17 mouse cellular contexts compared by ENCODE assay signal in the genomic region with DNA sequence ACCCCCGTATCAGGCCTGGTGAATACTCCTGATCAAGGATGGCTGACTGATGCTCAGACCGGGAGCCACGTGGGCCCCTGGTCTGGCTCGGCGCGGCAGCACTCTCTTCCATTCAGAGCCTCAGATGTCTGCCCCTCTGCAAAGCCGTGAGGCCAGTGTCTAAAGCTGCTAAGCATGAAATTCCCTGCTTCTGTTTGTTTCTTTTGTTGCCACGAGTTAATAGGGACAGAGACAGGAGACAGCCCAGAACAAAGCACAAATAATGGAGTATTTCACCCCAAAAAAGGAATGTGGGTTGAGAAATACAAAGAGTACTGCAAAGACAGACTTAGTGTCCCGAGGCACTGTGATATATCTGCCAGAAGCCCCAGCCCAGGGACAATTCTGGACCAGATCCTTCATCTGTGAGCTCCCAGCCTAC.
A peak's percentile ranks its signal among the peaks of the same experiment; 100 is the strongest.
DNase-seq lines count a peak whose midpoint lies in the region; ATAC-seq and TF ChIP-seq lines count a peak whose summit lies in the region.
"Had no signal": no experiment of that assay in that cellular context is flagged by ENCODE, and none has a peak within 500 bp of the region (broad histone marks: within the 10 kb centered on the region; RNA-seq: fewer than 3 reads in every experiment).

No protein-coding gene starts in this region.

- no peaks in the 10 kb centered on the region for H3K36me3 ChIP-seq in hindbrain, embryonic 10.5 days
- H3K36me3 ChIP-seq in hindbrain, embryonic 14.5 days (replicated peaks; ENCODE audit: control insufficient read depth, insufficient read depth), result no peaks in the 10 kb centered on the region
- H3K36me3 ChIP-seq in hindbrain, postnatal 0 days (ENCODE audit: insufficient read depth, low read length), result no peaks in the 10 kb centered on the region
- no peaks in the 10 kb centered on the region for H3K36me3 ChIP-seq in neural tube, embryonic 12.5 days
- H3K36me3 ChIP-seq: hindbrain, embryonic 15.5 days; limb, embryonic 15.5 days had no signal

- no peak for ATAC-seq in hindbrain, embryonic 14.5 days (ENCODE audit: low FRiP score)
- ATAC-seq in hindbrain, postnatal 0 days, result no peak
- peak; percentile 17 for ATAC-seq in neural tube, embryonic 12.5 days (ENCODE audit: low FRiP score, low read depth)
- ATAC-seq: CD4-positive, CD25-positive, alpha-beta regulatory T cell, adult 4 months had no signal

- peak; percentile 57 for DNase-seq in hindbrain, embryonic 10.5 days (ENCODE audit: low spot score)
- DNase-seq in hindbrain, embryonic 14.5 days (ENCODE audit: low spot score), result no peak
- peak; percentile 37 for DNase-seq in embryo, embryonic 9.5 days (ENCODE audit: extremely low spot score)
- peak; percentile 19 for DNase-seq in hindbrain, postnatal 0 days (ENCODE audit: low spot score)
- no peak for DNase-seq in cerebellum, adult 11-12 months
- DNase-seq in urinary bladder, postnatal 25 days (ENCODE audit: low spot score), result no peak
- DNase-seq: adrenal gland, postnatal 25 days; cerebellum, postnatal 36 days; kidney, adult 18-20 months; kidney, postnatal 4 days; lung, adult 18-20 months; lung, postnatal 36 days had no signal

- no peak overlapping the region for H3K4me3 ChIP-seq in hindbrain, embryonic 10.5 days
- no peak overlapping the region for H3K4me3 ChIP-seq in hindbrain, embryonic 14.5 days (replicated peaks; ENCODE audit: low read length)
- no peak overlapping the region for H3K4me3 ChIP-seq in hindbrain, postnatal 0 days (ENCODE audit: low read length)
- no peak overlapping the region for H3K4me3 ChIP-seq in neural tube, embryonic 12.5 days
- H3K4me3 ChIP-seq: hindbrain, embryonic 15.5 days; limb, embryonic 15.5 days; myocyte had no signal

- H3K4me1 ChIP-seq in hindbrain, embryonic 10.5 days (replicated peaks), result peaks cover 61% of the 10 kb centered on the region
- H3K4me1 ChIP-seq in hindbrain, embryonic 14.5 days (replicated peaks; ENCODE audit: control insufficient read depth, insufficient read depth, low read length), result peaks cover 18% of the 10 kb centered on the region
- peaks cover 16% of the 10 kb centered on the region; the same call in 1 of the 2 replicates for H3K4me1 ChIP-seq in hindbrain, postnatal 0 days (ENCODE audit: insufficient read depth, low read length)
- peaks cover 33% of the 10 kb centered on the region for H3K4me1 ChIP-seq in neural tube, embryonic 12.5 days

- H3K9me3 ChIP-seq in hindbrain, embryonic 10.5 days, result no peaks in the 10 kb centered on the region
- no peaks in the 10 kb centered on the region for H3K9me3 ChIP-seq in hindbrain, embryonic 14.5 days (ENCODE audit: control insufficient read depth, low read length)
- H3K9me3 ChIP-seq in hindbrain, postnatal 0 days (ENCODE audit: low read length), result no peaks in the 10 kb centered on the region
- H3K9me3 ChIP-seq in neural tube, embryonic 12.5 days, result no peaks in the 10 kb centered on the region
- H3K9me3 ChIP-seq: hindbrain, embryonic 15.5 days; limb, embryonic 15.5 days had no signal

- 15% methylated on average over 9 of the region's 9 CpGs for WGBS in hindbrain, embryonic 10.5 days
- WGBS in hindbrain, embryonic 14.5 days, result 5% methylated on average over 9 of the region's 9 CpGs
- 24% methylated on average over 9 of the region's 9 CpGs for WGBS in hindbrain, postnatal 0 days
- 13% methylated on average over 9 of the region's 9 CpGs for WGBS in neural tube, embryonic 12.5 days

- H3K9ac ChIP-seq in hindbrain, embryonic 14.5 days, result no peak overlapping the region
- no peak overlapping the region for H3K9ac ChIP-seq in hindbrain, postnatal 0 days (replicated peaks; ENCODE audit: low read length)
- no peak overlapping the region for H3K9ac ChIP-seq in neural tube, embryonic 12.5 days
- H3K9ac ChIP-seq: hindbrain, embryonic 15.5 days; limb, embryonic 15.5 days had no signal

- TF ChIP-seq CTCF in hindbrain, postnatal 0 days (IDR thresholded peaks at IDR 0.05; ENCODE audit: low read depth), result no peak

- H3K4me2 ChIP-seq in hindbrain, embryonic 14.5 days (replicated peaks), result no peak overlapping the region
- H3K4me2 ChIP-seq in hindbrain, postnatal 0 days (ENCODE audit: low read depth, low read length), result 0 out of 2 replicates have a peak overlapping the region, but pooled peaks have one; percentile 13
- 0 out of 2 replicates have a peak overlapping the region, but pooled peaks have one; percentile 20 for H3K4me2 ChIP-seq in neural tube, embryonic 12.5 days (replicated peaks)
- H3K4me2 ChIP-seq: hindbrain, embryonic 15.5 days; limb, embryonic 15.5 days had no signal

- peak overlapping the region; percentile 42 for H3K27ac ChIP-seq in hindbrain, embryonic 10.5 days
- H3K27ac ChIP-seq in hindbrain, embryonic 14.5 days, result no peak overlapping the region
- no peak overlapping the region for H3K27ac ChIP-seq in hindbrain, postnatal 0 days
- no peak overlapping the region for H3K27ac ChIP-seq in neural tube, embryonic 12.5 days
- H3K27ac ChIP-seq: hindbrain, embryonic 15.5 days; limb, embryonic 15.5 days had no signal

- H3K27me3 ChIP-seq in hindbrain, embryonic 10.5 days (ENCODE audit: insufficient read depth, poor library complexity, severe bottlenecking), result peaks cover 10% of the 10 kb centered on the region; the same call in 1 of the 2 replicates
- peaks cover 4% of the 10 kb centered on the region; the same call in 1 of the 2 replicates for H3K27me3 ChIP-seq in hindbrain, embryonic 14.5 days (ENCODE audit: control insufficient read depth, insufficient read depth, low read length)
- H3K27me3 ChIP-seq in hindbrain, postnatal 0 days (ENCODE audit: insufficient read depth, low read length), result no peaks in the 10 kb centered on the region
- no peaks in the 10 kb centered on the region for H3K27me3 ChIP-seq in neural tube, embryonic 12.5 days (replicated peaks)
- H3K27me3 ChIP-seq: hindbrain, embryonic 15.5 days; limb, embryonic 15.5 days had no signal

Comparison
In these comparisons a context has a peak if more than half of its experiments do, and no peak if none do; other contexts are left out.
1. DNase-seq: peak in hindbrain, embryonic 10.5 days (single experiment), embryo, embryonic 9.5 days (single experiment) and hindbrain, postnatal 0 days (single experiment); none in hindbrain, embryonic 14.5 days (single experiment), cerebellum, adult 11-12 months (single experiment) and urinary bladder, postnatal 25 days (single experiment).